Mouse (Mus musculus) neural tube, embryonic 13.5 days (tissue): Measurements from ENCODE around the gene Gm6902. TPM values are rescaled to one million over a fixed set of nuclear protein-coding genes. Genes with fewer than 3 reads are reported as not detected.
"Not testable (repeated sequence)": the region's sequence is repeated elsewhere in the genome, so short reads cannot be mapped to it uniquely, and the experiment has no call there.

ENCODE experiments used
- ATAC-seq: fragments of 200-750 bp; cut with Nextera tagmentation; 2 replicates; pipeline ENCODE4 v1.8.0; 2017; ENCODE audit warnings: low read depth, mild to moderate bottlenecking, moderate TSS enrichment, moderate library complexity
- H3K27ac ChIP-seq: fragments of 300-500 bp; sonication (generic); replicated peaks from 2 replicates; pipeline ENCODE4 v1.5.1; 2015; ENCODE audit warnings: moderate library complexity, mild to moderate bottlenecking, inconsistent platforms
- H3K27me3 ChIP-seq: fragments of 300-500 bp; sonication (generic); 2 replicates; pipeline ENCODE4 v1.6.1; 2015; ENCODE audit warnings: mild to moderate bottlenecking, inconsistent platforms
- H3K36me3 ChIP-seq: fragments of 300-500 bp; sonication (generic); 2 replicates; pipeline ENCODE4 v1.6.1; 2015; ENCODE audit warnings: mild to moderate bottlenecking, inconsistent platforms
- H3K4me1 ChIP-seq: fragments of 300-500 bp; sonication (generic); replicated peaks from 2 replicates; pipeline ENCODE4 v1.6.1; 2015; ENCODE audit warnings: inconsistent platforms
- H3K4me2 ChIP-seq: fragments of 300-500 bp; sonication (generic); 2 replicates; pipeline ENCODE4 v1.6.1; 2015; ENCODE audit warnings: inconsistent platforms, mild to moderate bottlenecking, moderate library complexity
- H3K4me3 ChIP-seq: fragments of 300-500 bp; sonication (generic); 2 replicates; pipeline ENCODE4 v1.5.1; 2015; ENCODE audit warnings: mild to moderate bottlenecking, inconsistent platforms
- H3K9ac ChIP-seq: fragments of 300-500 bp; sonication (generic); 2 replicates; pipeline ENCODE4 v1.6.1; 2015; ENCODE audit warnings: moderate library complexity, mild to moderate bottlenecking, inconsistent platforms
- H3K9me3 ChIP-seq: fragments of 300-500 bp; sonication (generic); 2 replicates; pipeline ENCODE4 v1.6.1; 2016; ENCODE audit warnings: inconsistent platforms
- WGBS: fragments of 180-500 bp; shearing (Covaris S2); methylation state at CpG from one replicate; pipeline ENCODE4 v1.1.7; 2015; 5-methylcytosine and 5-hydroxymethylcytosine counted together
- polyA plus RNA-seq: library from polyadenylated mRNA; unstranded; fragments of >200 nt; fragmentation: Nextera tagmentation; extraction: Ambion mirVana; gene quantifications from 2 replicates; pipeline ENCODE4 v1.2.1, GENCODE M21; 2015

Gm6902 gene
- polyA plus RNA-seq, result not detected in 2 replicates

- H3K36me3 ChIP-seq, H3K4me2 ChIP-seq, H3K27me3 ChIP-seq, H3K9me3 ChIP-seq, H3K9ac ChIP-seq, H3K4me1 ChIP-seq, H3K27ac ChIP-seq, H3K4me3 ChIP-seq, ATAC-seq: not testable (repeated sequence)
- WGBS, result no CpG with 5 or more reads among the region's 2 CpGs
Observed at GRCm38 (mm10) chr7:23278800-23279199, at the start of gene Gm6902. Gm6902 (minus strand) TSS chr7:23278900.

DNA sequence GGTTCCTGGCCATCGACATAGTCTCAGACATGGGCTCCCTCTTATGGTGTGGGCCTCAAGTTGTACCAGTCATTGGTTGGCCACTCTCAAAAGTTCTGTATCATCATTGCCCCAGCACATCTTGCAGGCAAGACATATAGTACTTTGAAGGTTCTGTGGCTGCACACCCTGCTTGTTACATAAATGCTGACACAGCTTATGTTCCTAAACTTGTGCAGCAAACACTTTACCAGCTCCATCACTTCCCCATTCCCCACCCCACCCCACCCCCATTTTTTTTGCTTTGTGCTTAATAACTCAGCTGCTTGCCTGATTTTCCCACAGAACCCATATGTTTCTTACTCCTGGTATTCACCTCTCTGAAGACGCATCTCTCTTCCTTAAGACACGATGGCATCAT lies 22.2 kb upstream of the Gm6902 start, which contains the start of gene Nlrp4e:
Gene Nlrp4e, plus strand, starts transcription at position 301 of the 400 bp plus-strand sequence.
- not testable (repeated sequence) for H3K4me3 ChIP-seq, ATAC-seq, H3K27me3 ChIP-seq, H3K9ac ChIP-seq, H3K27ac ChIP-seq, H3K4me2 ChIP-seq, H3K4me1 ChIP-seq, H3K36me3 ChIP-seq
- H3K9me3 ChIP-seq, result peaks cover 32% of the 10 kb centered on the region
- 84% methylated on average over 3 of the region's 3 CpGs for WGBS

DNA sequence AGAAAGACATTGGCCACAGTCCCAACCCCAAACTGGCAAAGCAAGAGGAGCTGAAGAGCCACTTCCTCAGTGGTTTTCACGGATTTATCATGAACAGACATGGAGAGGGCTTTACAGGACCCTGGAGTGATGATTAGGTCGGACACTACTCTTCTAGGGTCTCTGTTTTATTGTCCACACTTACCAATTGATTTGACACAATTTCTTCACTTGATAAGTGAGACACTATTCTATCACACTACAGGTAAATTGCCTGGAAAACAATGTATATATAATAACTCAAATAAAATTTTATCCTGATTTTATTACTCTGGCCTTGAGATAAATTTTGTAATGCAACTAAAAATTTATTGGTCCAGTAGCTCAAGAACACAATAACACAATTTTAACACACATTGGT lies 27.1 kb downstream of the Gm6902 start, which contains the start of gene Vmn1r166:
Gene Vmn1r166, minus strand, starts transcription at position 101 of the 400 bp plus-strand sequence.
- not testable (repeated sequence) for H3K36me3 ChIP-seq, H3K27me3 ChIP-seq, H3K4me1 ChIP-seq, ATAC-seq, H3K9ac ChIP-seq, H3K4me2 ChIP-seq, H3K4me3 ChIP-seq, H3K27ac ChIP-seq, H3K9me3 ChIP-seq
- WGBS, result no CpG with 5 or more reads among the region's 2 CpGs

Other genes starting within 250 kb of the Gm6902 start
- not detected in 2 replicates for gene Vmn1r163, start 223.4 kb downstream of the Gm6902 start, polyA plus RNA-seq
- gene Gm8720, start 211.4 kb downstream of the Gm6902 start, polyA plus RNA-seq, result not detected in 2 replicates
- gene Gm10662, start 134.4 kb downstream of the Gm6902 start, polyA plus RNA-seq, result not detected in 2 replicates
- gene Vmn1r165, start 61.6 kb downstream of the Gm6902 start, polyA plus RNA-seq, result not detected in 2 replicates
- not detected in 2 replicates for gene Vmn1r166, start 27.2 kb downstream of the Gm6902 start, polyA plus RNA-seq
- gene Nlrp4e, start 22.3 kb upstream of the Gm6902 start, polyA plus RNA-seq, result not detected in 2 replicates
- not detected in 2 replicates for gene Nlrp5, start 107.0 kb upstream of the Gm6902 start, polyA plus RNA-seq
- gene Vmn1r167, start 228.3 kb upstream of the Gm6902 start, polyA plus RNA-seq, result not detected in 2 replicates